Mouse (Mus musculus) skeletal muscle tissue, adult 2 months (tissue): ENCODE measurements around the gene Gm17018.

Experiments used
- DNase-seq: peaks from one replicate; pipeline ENCODE4 v3.0.0-alpha.2; 2012; ENCODE audit warnings: low read depth, low spot score

The Gm17018 gene

DNA sequence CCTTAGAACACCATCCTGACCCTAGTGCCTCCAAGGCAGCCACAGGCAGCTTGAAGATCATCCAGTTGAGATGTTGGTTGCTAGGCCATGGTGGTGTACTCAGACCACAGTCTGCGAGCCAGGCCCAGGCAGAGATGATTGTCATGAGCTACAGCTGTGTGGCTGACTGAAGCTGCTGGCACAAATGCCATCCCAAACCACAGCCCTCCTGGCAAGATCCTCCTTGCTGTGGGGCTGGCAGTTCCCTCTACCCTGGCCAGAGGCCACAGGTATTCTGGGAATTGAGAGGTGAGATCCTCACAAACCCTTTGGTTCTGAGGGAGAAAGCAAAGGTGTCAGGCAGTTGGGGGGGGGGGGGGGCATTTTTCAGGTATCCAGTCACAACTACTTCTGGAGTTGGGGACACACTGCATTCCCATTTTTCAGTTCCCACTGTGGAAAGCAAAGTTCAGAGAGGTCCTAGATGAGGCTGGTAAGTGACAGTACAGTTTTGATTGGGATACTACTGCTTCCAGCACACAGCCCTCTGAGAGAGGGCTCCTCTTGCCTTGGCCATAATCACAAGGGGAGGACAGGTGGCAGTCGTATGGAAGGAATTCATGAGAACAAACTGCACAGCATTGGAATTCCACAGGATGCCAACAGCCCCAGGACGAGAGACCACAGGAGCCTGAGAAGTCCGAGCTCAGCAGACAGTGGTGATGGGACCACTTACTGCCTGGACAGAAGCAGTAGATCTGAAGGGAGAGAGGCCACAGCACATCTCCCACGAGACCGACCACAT lies 27.3 kb downstream of the Gm17018 start:
- DNase-seq = no peak

DNA sequence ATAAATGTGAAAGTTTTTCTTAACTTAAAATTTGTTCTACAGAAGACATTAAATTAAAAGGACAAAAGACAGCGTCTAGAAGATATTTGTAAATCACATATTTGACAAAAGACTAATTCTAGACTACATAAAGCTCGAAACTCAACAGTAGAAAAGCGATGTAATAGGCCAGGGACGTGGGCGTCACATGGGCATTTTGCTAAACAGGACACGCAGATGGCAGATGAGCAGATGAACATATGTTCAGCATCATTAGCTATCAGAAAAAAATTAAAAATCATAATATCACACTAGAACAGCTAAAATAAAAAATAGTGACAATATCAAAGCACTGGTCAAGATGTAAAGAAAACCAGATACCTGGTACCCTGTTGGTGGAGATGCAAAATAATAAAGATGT lies 29.3 kb downstream of the Gm17018 start:
- no peak for DNase-seq

GRCm38 (mm10) chr19:45591704-45592103 lies 31.3 kb downstream of the Gm17018 start:
- DNase-seq = peak; percentile 39

GRCm38 (mm10) chr19:45592916-45593315 lies 32.5 kb downstream of the Gm17018 start:
- DNase-seq = no peak

DNA sequence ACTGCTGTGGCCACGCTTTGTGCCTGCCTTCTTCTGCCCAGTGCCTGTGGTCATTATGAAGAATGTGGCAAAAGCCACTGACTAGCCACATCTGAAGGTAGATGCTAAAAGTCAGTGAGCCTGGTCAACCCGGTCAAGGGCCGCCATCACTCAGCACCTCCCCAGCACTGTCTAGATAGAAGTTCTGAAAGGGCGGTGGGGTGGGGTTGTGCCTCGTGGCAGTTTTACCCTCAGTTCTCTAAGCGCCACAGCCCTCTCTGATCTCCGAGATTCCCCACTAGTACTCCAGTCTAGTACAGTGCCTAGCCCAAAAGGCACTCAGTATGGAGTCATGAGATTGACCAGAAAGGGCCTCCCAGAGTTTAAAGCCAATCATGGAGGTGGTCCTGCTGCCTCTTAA lies 33.7 kb downstream of the Gm17018 start:
- no peak for DNase-seq

- no peak for DNase-seq
These were observed 35.1 kb downstream of the Gm17018 start for GRCm38 (mm10) chr19:45595481-45595880.

DNA sequence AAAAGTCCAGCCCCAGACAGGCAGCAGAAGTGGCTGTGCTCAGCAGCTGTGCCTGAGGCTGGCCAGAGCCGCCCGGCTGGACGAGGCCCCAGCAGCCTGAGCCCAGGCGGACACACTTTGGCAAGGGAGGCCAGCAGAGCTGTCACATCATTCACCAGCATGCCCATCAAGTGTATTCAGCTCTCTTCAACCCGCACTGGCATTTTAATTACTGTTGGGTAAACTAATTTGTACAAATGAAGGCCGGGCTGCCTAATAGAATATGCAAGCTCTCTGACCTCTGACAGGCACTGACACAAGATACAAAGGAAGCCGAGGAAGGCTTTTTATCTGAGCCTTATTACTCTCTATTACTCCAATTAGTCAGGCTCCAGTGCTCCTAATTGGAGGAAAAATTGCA lies 35.6 kb downstream of the Gm17018 start:
- peak; percentile 32 for DNase-seq

DNA sequence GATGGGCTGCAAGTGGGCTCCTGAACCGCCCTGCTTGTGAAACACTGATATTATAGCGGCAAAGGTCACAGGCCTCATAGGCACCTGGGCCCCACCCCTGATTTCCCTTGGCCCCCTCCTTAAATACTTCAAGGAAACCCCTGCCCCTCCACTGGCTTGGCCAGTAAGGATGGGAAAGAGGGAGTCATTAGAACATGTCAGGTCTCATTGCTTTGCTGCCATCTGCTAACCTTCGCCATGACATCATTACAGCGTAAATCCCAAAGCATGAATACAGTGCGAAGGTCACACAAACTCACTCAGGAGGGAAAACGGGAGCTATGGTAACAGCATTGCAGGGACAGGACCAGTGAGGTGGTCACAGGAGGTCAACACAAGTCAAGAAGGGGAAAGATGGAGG lies 36.0 kb downstream of the Gm17018 start:
- no peak for DNase-seq

DNA sequence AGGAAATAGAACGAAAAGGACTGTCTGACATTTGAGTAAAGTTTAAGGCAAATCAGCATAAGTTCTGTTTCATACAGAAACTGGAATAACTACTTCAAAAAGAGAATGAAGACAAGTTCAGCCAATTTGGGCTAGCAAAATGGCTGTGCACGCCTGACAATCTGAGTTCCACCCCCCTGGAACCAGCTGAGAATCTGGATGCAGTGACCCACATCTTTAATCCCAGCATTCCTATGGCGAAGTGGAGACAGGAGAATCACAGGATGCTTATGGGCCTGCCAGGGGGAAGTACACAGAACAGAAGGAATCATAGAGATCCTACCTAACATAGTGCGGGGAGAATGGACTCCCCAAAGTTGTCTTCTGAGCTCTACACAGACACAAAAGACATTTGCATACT lies 36.7 kb downstream of the Gm17018 start:
- no peak for DNase-seq

GRCm38 (mm10) chr19:45602606-45603005 lies 42.2 kb downstream of the Gm17018 start:
- no peak for DNase-seq

GRCm38 (mm10) chr19:45606701-45607100 lies 46.3 kb downstream of the Gm17018 start:
- no peak for DNase-seq

GRCm38 (mm10) chr19:45607479-45607878 lies 47.1 kb downstream of the Gm17018 start:
- DNase-seq = no peak

GRCm38 (mm10) chr19:45608648-45609339 lies 48.4 kb downstream of the Gm17018 start:
- DNase-seq = no peak

DNA sequence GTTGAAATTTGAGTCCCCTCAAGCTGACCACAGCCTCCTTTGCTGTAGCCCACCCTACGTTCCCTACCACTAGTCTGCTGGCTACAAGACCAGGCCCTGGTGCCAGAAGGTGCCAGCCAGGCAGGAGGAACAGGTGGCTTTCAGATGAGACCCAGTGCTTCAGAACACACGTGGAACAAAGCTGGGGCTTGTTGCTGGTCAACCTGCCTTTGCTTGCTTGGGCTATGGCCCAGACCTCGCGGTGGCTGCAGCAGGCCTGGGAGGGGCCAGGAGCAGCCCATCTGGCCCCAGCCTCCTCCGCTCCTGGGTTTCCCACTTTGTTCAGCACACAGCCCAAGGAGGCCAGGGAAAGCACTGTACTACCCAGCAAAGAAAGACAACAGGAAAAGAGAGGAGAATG lies 50.4 kb downstream of the Gm17018 start:
- DNase-seq = no peak

DNA sequence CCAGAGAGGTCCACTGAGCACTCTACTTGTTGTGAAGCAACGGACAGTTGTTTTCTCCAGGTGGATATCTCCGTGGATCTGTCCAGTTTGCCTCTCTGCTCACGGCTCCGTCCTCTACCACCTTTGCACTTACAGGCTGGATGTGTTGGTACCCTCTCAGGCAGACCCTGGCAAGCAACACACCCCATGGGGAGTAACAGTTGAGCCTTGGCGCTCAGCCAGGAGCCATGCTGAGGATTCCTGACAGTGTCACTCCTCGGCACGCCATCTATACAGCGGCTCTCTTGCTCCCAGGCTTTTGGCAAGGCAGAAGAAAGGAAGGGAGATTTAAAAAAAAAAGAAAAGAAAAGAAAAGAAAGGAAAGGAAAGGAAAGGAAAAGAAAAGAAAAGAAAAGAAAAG lies 54.0 kb downstream of the Gm17018 start:
- DNase-seq = no peak

GRCm38 (mm10) chr19:45614928-45615327 lies 54.5 kb downstream of the Gm17018 start:
- DNase-seq = no peak

DNA sequence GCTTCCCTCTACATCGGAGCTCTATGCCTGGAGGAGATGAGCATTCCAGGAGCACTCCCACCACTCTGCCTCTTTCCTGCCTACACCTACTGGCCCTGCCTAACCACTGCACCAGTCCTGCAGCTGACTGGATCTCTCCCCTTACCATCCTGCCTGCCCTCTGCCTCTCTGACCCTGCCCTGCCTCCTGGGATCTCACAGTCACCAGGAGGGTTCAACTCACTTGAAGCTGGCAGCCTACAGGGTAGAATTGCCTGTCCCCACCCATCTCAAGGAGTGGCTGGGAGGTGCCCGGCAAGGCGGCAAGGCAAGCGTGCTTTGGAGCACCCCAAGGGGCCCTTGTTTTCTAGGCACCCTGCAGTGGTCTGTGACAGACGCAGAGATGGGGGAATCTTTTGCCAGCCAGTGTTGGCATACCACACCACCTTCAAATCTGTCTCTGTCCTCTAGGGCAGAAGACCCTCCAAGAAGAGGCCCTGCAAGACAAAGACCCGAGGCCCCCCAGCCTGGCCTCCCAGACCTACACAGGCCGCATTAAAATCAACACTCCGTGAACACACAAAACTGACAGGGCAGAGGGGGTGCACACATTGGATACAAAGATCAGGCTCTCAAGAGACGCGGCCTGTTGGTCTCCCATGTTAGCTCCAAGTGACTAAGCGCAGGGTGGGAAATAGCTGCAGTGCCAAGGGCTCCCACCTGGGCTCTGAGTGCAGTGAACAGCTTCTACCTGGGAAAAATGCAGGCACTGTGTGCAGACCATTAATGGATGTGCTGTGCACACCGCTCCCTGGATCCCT lies 55.2 kb downstream of the Gm17018 start:
- no peak for DNase-seq

DNA sequence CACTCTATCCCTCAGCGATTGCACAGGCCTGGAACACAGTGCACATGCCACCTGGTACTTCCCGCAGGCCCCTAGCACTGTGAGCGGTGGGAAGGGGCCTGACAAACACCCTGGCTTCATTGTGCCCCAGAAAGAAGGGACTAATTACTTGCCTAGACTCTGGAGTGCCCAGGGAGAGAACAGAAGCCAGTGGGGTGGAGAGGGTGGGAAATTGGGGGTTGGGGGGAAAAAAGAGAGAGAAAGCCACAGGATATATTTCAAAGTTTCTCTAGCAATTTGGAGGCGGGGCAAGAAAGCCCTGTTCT lies 55.8 kb downstream of the Gm17018 start:
- DNase-seq = no peak

DNA sequence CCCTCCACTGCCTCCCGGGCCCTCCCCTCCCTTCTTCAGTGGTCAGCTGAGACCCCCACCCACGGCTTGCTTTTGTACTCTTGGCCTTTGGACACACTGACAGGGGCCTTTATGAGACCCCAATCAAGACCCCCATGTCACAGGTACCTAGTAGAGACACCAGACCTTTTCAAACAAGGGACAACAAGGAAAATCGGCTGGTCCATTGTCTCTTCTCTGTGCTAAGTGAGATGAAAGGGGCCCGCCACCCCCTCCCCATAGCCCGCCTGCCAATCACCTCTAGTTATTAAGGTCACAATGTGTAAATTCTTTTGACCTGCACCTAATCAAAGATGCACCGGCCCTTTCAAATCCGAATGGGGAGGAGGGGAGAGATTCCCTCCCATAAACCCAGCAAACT lies 56.3 kb downstream of the Gm17018 start:
- no peak for DNase-seq

DNA sequence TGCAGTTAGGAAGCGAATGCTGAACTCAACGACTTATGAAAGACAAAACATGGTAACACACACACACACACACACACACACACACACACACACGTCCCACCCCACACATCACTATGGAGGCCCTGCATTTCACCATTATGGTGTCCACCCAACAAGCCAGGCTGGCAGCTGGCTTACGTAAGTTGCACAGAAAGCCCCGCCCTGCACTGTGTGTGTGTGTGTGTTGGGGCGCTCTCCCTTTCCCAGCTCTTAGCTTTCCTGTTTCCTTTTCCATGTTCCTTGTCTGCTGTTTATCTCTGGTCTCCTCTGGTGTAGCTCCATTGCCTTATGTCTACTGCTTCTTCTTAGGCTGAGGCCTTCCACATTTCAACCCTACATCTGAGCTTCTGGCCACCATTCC lies 57.8 kb downstream of the Gm17018 start:
- no peak for DNase-seq

- no peak for DNase-seq
These were observed 59.5 kb downstream of the Gm17018 start for GRCm38 (mm10) chr19:45619744-45620501.

GRCm38 (mm10) chr19:45621061-45621460 lies 60.6 kb downstream of the Gm17018 start:
- DNase-seq = no peak
